Mouse (Mus musculus): ENCODE measurements around the gene Mical1.
A peak's percentile ranks its signal among the peaks of the same experiment; 100 is the strongest.

Mical1 gene

GRCm38 (mm10) chr10:41477278-41478181 lies 1.4 kb downstream of the Mical1 start:
- DNase-seq = peak; percentile 45

GRCm38 (mm10) chr10:41479961-41480360 lies 3.8 kb downstream of the Mical1 start:
- no peak for DNase-seq

- no peak for DNase-seq
Measured at GRCm38 (mm10) chr10:41480938-41481880, 5.1 kb downstream of the Mical1 start.

GRCm38 (mm10) chr10:41482446-41482845 lies 6.3 kb downstream of the Mical1 start:
- no peak for DNase-seq

GRCm38 (mm10) chr10:41485778-41486177 lies 9.7 kb downstream of the Mical1 start:
- DNase-seq = no peak

- no peak for DNase-seq
Measured at GRCm38 (mm10) chr10:41486506-41487170, 10.5 kb downstream of the Mical1 start.

GRCm38 (mm10) chr10:41488877-41489276 lies 12.8 kb downstream of the Mical1 start:
- DNase-seq = no peak

- no peak for DNase-seq
Measured at GRCm38 (mm10) chr10:41489294-41489693, 13.2 kb downstream of the Mical1 start.

GRCm38 (mm10) chr10:41489708-41490517 lies 13.8 kb downstream of the Mical1 start, which contains the start of the genes Smpd2 and Ppil6:
Smpd2 (minus strand) TSS chr10:41490369.
Ppil6 (plus strand) TSS chr10:41490439.
- DNase-seq = peak; percentile 92

GRCm38 (mm10) chr10:41490518-41490873 lies 14.4 kb downstream of the Mical1 start:
- DNase-seq = no peak

GRCm38 (mm10) chr10:41491111-41491510 lies 15.0 kb downstream of the Mical1 start:
- DNase-seq = no peak

GRCm38 (mm10) chr10:41500941-41501340 lies 24.8 kb downstream of the Mical1 start:
- no peak for DNase-seq

- no peak for DNase-seq
Measured at GRCm38 (mm10) chr10:41504996-41505395, 28.9 kb downstream of the Mical1 start.

- peak; percentile 30 for DNase-seq
Measured at GRCm38 (mm10) chr10:41505446-41505845, 29.3 kb downstream of the Mical1 start.

GRCm38 (mm10) chr10:41509160-41509559 lies 33.0 kb downstream of the Mical1 start:
- DNase-seq = no peak

- no peak for DNase-seq
Measured at GRCm38 (mm10) chr10:41514301-41514700, 38.2 kb downstream of the Mical1 start.

GRCm38 (mm10) chr10:41514921-41515320 lies 38.8 kb downstream of the Mical1 start:
- DNase-seq = no peak

GRCm38 (mm10) chr10:41518508-41518980 lies 42.4 kb downstream of the Mical1 start:
- DNase-seq = no peak

GRCm38 (mm10) chr10:41518981-41519618 lies 43.0 kb downstream of the Mical1 start, which contains the start of gene Cd164:
Cd164 (plus strand) TSS chr10:41519414.
- DNase-seq = peak; percentile 91

GRCm38 (mm10) chr10:41519640-41520409 lies 43.7 kb downstream of the Mical1 start:
- no peak for DNase-seq

- no peak for DNase-seq
Measured at GRCm38 (mm10) chr10:41520410-41520673, 44.2 kb downstream of the Mical1 start.

Measured in right cerebral cortex, postnatal 25 days (tissue).